Mouse (Mus musculus) heart, adult 2 months (tissue): Measurements from ENCODE around the gene Acmsd. TPM values are rescaled to one million over a fixed set of nuclear protein-coding genes. Genes with fewer than 3 reads are reported as not detected.
"Not testable (repeated sequence)": the region's sequence is repeated elsewhere in the genome, so short reads cannot be mapped to it uniquely, and the experiment has no call there.

Source experiments
- DNase-seq, 2 experiments: peaks; one replicate each; pipeline ENCODE4 v3.0.0; 2021
- H3K27ac ChIP-seq: fragments of 200-600 bp; 2 replicates; pipeline ENCODE4 v1.8.1; 2022
- H3K27me3 ChIP-seq: fragments of 200-500 bp; 2 replicates; pipeline ENCODE4 v1.6.1; 2012; ENCODE audit warnings: mild to moderate bottlenecking, low read length, inconsistent platforms, mixed read lengths; ENCODE audit not compliant: control insufficient read depth, insufficient read depth
- H3K36me3 ChIP-seq: fragments of 200-500 bp; 2 replicates; pipeline ENCODE4 v1.6.1; 2012; ENCODE audit warnings: low read length, inconsistent platforms; ENCODE audit not compliant: control insufficient read depth, insufficient read depth
- H3K4me1 ChIP-seq: fragments of 200-500 bp; 2 replicates; pipeline ENCODE4 v1.6.1; 2011; ENCODE audit warnings: low read length; ENCODE audit not compliant: control insufficient read depth, insufficient read depth
- H3K4me3 ChIP-seq: fragments of 200-600 bp; 2 replicates; pipeline ENCODE4 v1.8.1; 2022
- H3K79me2 ChIP-seq: fragments of 200-500 bp; replicated peaks from 2 replicates; pipeline ENCODE4 v1.6.1; 2012; ENCODE audit warnings: mild to moderate bottlenecking, inconsistent platforms, low read length, moderate library complexity, mixed read lengths; ENCODE audit not compliant: control insufficient read depth, insufficient read depth
- H3K9ac ChIP-seq: fragments of 200-500 bp; 2 replicates; pipeline ENCODE4 v1.6.1; 2012; ENCODE audit warnings: low read depth, mild to moderate bottlenecking, control low read depth, inconsistent platforms, low read length, mixed read lengths
- CTCF ChIP-seq: fragments of 200-600 bp; IDR thresholded peaks from 2 replicates; pipeline ENCODE4 v1.8.1; 2022; ENCODE audit warnings: antibody characterized with exemption, mild to moderate bottlenecking, moderate library complexity
- EP300 ChIP-seq: fragments of 200-500 bp; IDR thresholded peaks from 2 replicates; pipeline ENCODE4 v1.6.1; 2011; ENCODE audit warnings: low read depth, low read length, control low read depth; ENCODE audit not compliant: insufficient read depth
- POLR2A ChIP-seq: fragments of 200-500 bp; IDR thresholded peaks from 2 replicates; pipeline ENCODE4 v1.6.1; 2011; ENCODE audit warnings: mild to moderate bottlenecking, low read depth, low read length, control low read depth; ENCODE audit not compliant: insufficient read depth
- WGBS: fragments of 180-500 bp; shearing (Covaris S2); methylation state at CpG from one replicate; pipeline ENCODE4 v1.1.7; 2018; 5-methylcytosine and 5-hydroxymethylcytosine counted together
- intact Hi-C: fragments of 180-260 bp; cut with DNase I; formaldehyde crosslinking; loops from one replicate; pipeline ENCODE4 v1.15.1; 2025
- polyA plus RNA-seq: library from polyadenylated mRNA; depleted of rRNA; stranded (reverse); fragments of >200 nt; gene quantifications from 2 replicates; pipeline ENCODE4 v1.2.3, GENCODE M21; 2012
- total RNA-seq, 2 experiments: library from RNA; stranded (reverse); gene quantifications; 2 replicates each; pipeline ENCODE4 v1.2.3; 2021

Gene Acmsd
- total and polyA plus RNA-seq, 3 experiments: 0.08 to 0.43 (median 0.10) TPM

GRCm38 (mm10) chr1:127750401-127751102, 21.3 kb downstream of the Acmsd start:
- TF ChIP-seq CTCF: no peak
- no peak for TF ChIP-seq POLR2A
- no peak for TF ChIP-seq EP300
- Histone ChIP-seq H3K27ac (no peak overlapping the region), H3K4me1 (no peaks in the 10 kb centered on the region), H3K9ac (no peak overlapping the region), H3K4me3 (no peak overlapping the region), H3K27me3 (no peaks in the 10 kb centered on the region), H3K36me3 (no peaks in the 10 kb centered on the region), H3K79me2 (no peaks in the 10 kb centered on the region)
- no peak for DNase-seq
- intact Hi-C loops: no loop called here
- WGBS: 73% methylated on average over 11 of the region's 11 CpGs

DNA sequence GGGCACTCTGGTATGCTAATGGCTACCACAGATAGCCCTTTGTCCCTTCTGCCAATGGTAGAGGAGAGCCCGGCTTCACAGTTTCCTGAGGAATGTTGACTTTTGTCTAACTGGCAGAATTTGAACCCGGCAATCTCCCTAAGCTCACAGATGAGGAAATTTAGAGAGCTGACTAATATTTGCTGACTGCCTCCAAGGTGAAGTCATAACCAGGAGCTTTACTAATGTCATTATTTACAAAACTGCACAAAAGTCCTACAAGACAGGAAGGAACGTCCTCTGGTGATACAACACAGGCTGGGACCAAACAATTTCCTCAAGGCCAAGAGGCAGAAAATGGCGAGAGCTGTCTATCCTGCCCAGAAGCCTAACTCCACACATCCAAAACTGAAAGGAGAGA, 26.6 kb downstream of the Acmsd start:
- no peak for DNase-seq
- no peak overlapping the region for H3K9ac ChIP-seq
- TF ChIP-seq CTCF (no peak), POLR2A (no peak), EP300 (no peak)
- no peaks in the 10 kb centered on the region for H3K27me3 ChIP-seq
- no peaks in the 10 kb centered on the region for H3K79me2 ChIP-seq
- no peak overlapping the region for H3K27ac ChIP-seq
- no peak overlapping the region for H3K4me3 ChIP-seq
- intact Hi-C loops: no loop called here
- no peaks in the 10 kb centered on the region for H3K36me3 ChIP-seq
- WGBS: 50% methylated on average over 4 of the region's 4 CpGs
- H3K4me1 ChIP-seq: no peaks in the 10 kb centered on the region

- no peak for DNase-seq
- TF ChIP-seq CTCF (no peak), EP300 (no peak), POLR2A (no peak)
- Histone ChIP-seq H3K36me3 (no peaks in the 10 kb centered on the region), H3K27ac (no peak overlapping the region), H3K27me3 (no peaks in the 10 kb centered on the region), H3K4me3 (no peak overlapping the region), H3K4me1 (no peaks in the 10 kb centered on the region), H3K9ac (no peak overlapping the region), H3K79me2 (no peaks in the 10 kb centered on the region)
- WGBS: 68% methylated on average over 5 of the region's 5 CpGs
- intact Hi-C loops: no loop called here
These were observed 27.3 kb downstream of the Acmsd start for GRCm38 (mm10) chr1:127756331-127757163.

DNA sequence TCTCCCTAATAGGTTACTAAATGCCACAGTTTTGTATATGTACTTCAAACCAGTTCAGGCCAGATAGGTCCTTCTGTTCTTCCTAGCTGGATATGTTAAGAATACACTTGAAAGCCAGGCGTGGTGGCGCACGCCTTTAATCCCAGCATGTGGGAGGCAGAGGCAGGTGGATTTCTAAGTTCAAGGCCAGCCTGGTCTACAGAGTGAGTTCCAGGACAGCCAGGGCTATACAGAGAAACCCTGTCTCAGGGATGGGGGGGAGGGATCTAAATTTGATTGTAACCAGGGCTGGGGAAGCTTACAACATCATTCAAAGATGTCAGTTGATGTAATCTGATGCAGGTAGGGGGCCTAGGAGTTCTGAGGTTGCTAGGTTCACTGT, 27.9 kb downstream of the Acmsd start:
- H3K27me3 ChIP-seq, H3K4me1 ChIP-seq, H3K79me2 ChIP-seq, H3K9ac ChIP-seq, H3K4me3 ChIP-seq, DNase-seq, H3K36me3 ChIP-seq, H3K27ac ChIP-seq, intact Hi-C loops: not testable (repeated sequence)
- 97% methylated on average over 3 of the region's 3 CpGs for WGBS

DNA sequence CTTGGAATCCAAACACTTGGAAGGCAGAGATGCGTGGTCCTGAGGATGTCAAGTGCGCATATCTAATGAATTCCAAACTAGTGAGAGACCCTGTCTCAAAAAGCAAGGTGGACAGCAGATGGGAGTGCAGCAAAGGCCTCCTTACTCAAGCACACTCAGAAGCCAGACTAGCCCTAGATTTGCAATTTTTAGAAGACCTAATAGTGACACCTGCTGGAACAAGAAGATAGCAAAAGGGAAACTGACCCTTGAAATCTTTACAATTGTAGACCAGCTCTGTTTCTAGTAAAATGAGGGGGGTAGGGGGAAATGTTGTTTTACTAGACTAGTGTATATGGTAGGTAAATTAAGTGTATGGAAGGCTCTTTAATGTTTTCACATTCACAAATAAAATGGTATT, 36.3 kb downstream of the Acmsd start:
- H3K36me3 ChIP-seq: no peaks in the 10 kb centered on the region
- H3K4me3 ChIP-seq: no peak overlapping the region
- no peak overlapping the region for H3K9ac ChIP-seq
- H3K27me3 ChIP-seq: no peaks in the 10 kb centered on the region
- intact Hi-C loops: loop anchor here (1.0 to 5.0 kb wide), 2 partner anchors 68 to 265 kb away; no protein-coding TSS in a partner anchor
- 57% methylated on average over 2 of the region's 2 CpGs for WGBS
- H3K27ac ChIP-seq: no peak overlapping the region
- no peaks in the 10 kb centered on the region for H3K4me1 ChIP-seq
- no peak for TF ChIP-seq POLR2A
- peak; percentile 58 for TF ChIP-seq CTCF
- H3K79me2 ChIP-seq: no peaks in the 10 kb centered on the region
- DNase-seq: no peak

GRCm38 (mm10) chr1:127766741-127767140, 37.5 kb downstream of the Acmsd start:
- TF ChIP-seq CTCF (no peak), EP300 (no peak), POLR2A (no peak)
- H3K36me3 ChIP-seq: no peaks in the 10 kb centered on the region
- H3K79me2 ChIP-seq: no peaks in the 10 kb centered on the region
- no peak for DNase-seq
- no peak overlapping the region for H3K4me3 ChIP-seq
- no peak overlapping the region for H3K27ac ChIP-seq
- intact Hi-C loops: loop anchor here (5.0 kb wide), 1 partner anchor 69 kb away; no protein-coding TSS in a partner anchor
- WGBS: 90% methylated on average over 2 of the region's 2 CpGs
- no peak overlapping the region for H3K9ac ChIP-seq
- no peaks in the 10 kb centered on the region for H3K4me1 ChIP-seq
- no peaks in the 10 kb centered on the region for H3K27me3 ChIP-seq
